Mouse (Mus musculus) intestine, postnatal 0 days (tissue): ENCODE measurements around the gene Gm21244. TPM values are rescaled to one million over a fixed set of nuclear protein-coding genes. Genes with fewer than 3 reads are reported as not detected.
"Not testable (repeated sequence)": the region's sequence is repeated elsewhere in the genome, so short reads cannot be mapped to it uniquely, and the experiment has no call there.

Source experiments
- ATAC-seq: fragments of 200-750 bp; cut with Nextera tagmentation; 2 replicates; pipeline ENCODE4 v1.8.0; 2017; ENCODE audit warnings: mild to moderate bottlenecking, moderate TSS enrichment, moderate library complexity
- H3K27ac ChIP-seq: fragments of 300-500 bp; sonication (generic); 2 replicates; pipeline ENCODE4 v1.5.1; 2014; ENCODE audit warnings: mild to moderate bottlenecking, low read depth, low read length, moderate library complexity
- H3K27me3 ChIP-seq: fragments of 300-500 bp; sonication (generic); replicated peaks from 2 replicates; pipeline ENCODE4 v1.6.1; 2014; ENCODE audit warnings: low read length, mixed read lengths; ENCODE audit not compliant: control insufficient read depth, insufficient read depth
- H3K36me3 ChIP-seq: fragments of 300-500 bp; sonication (generic); 2 replicates; pipeline ENCODE4 v1.6.1; 2014; ENCODE audit warnings: mild to moderate bottlenecking, moderate library complexity; ENCODE audit not compliant: control insufficient read depth, insufficient read depth
- H3K4me1 ChIP-seq: fragments of 300-500 bp; sonication (generic); replicated peaks from 2 replicates; pipeline ENCODE4 v1.6.1; 2014; ENCODE audit warnings: antibody characterized with exemption, low read length, mixed read lengths; ENCODE audit not compliant: control insufficient read depth, insufficient read depth
- H3K4me2 ChIP-seq: fragments of 300-500 bp; sonication (generic); replicated peaks from 2 replicates; pipeline ENCODE4 v1.6.1; 2014; ENCODE audit warnings: low read depth, mild to moderate bottlenecking, moderate library complexity
- H3K4me3 ChIP-seq: fragments of 300-500 bp; sonication (generic); 2 replicates; pipeline ENCODE4 v1.5.1; 2014; ENCODE audit warnings: low read depth, low read length
- H3K9ac ChIP-seq: fragments of 300-500 bp; sonication (generic); 2 replicates; pipeline ENCODE4 v1.6.1; 2014; ENCODE audit warnings: mild to moderate bottlenecking, low read depth, low read length
- H3K9me3 ChIP-seq: fragments of 300-500 bp; sonication (generic); 2 replicates; pipeline ENCODE4 v1.6.1; 2016; ENCODE audit warnings: mixed run types; ENCODE audit not compliant: control insufficient read depth
- WGBS: fragments of 180-500 bp; shearing (Covaris S2); extraction: QIAGEN DNeasy Blood & Tissue Kit; methylation state at CpG from one replicate; pipeline ENCODE4 v1.1.7; 2014; 5-methylcytosine and 5-hydroxymethylcytosine counted together
- polyA plus RNA-seq: library from polyadenylated mRNA; unstranded; fragments of >200 nt; fragmentation: Nextera tagmentation; extraction: Ambion mirVana; gene quantifications from 2 replicates; pipeline ENCODE4 v1.2.1, GENCODE M21; 2015

The Gm21244 gene
- not detected in 2 replicates for polyA plus RNA-seq

GRCm38 (mm10) chrY:7169193-7169592, at the start of gene Gm21244:
Gene Gm21244 (minus strand): TSS chrY:7169293.
- ATAC-seq, H3K9ac ChIP-seq, H3K4me2 ChIP-seq, H3K4me3 ChIP-seq, H3K27me3 ChIP-seq, H3K4me1 ChIP-seq, H3K36me3 ChIP-seq, H3K27ac ChIP-seq, H3K9me3 ChIP-seq: not testable (repeated sequence)
- whole genome bisulfite sequencing: no CpG with 5 or more reads among the region's 3 CpGs

Other genes starting within 250 kb of the Gm21244 start
- not detected in 2 replicates for gene Gm28998, start 84.5 kb upstream of the Gm21244 start, polyA plus RNA-seq
- gene Gm21788, start 235.7 kb upstream of the Gm21244 start, polyA plus RNA-seq: not detected in 2 replicates